Mouse (Mus musculus): Measurements from ENCODE around the gene Nlrp4c. TPM values are rescaled to one million over a fixed set of nuclear protein-coding genes. Genes with fewer than 3 reads are reported as not detected.
A peak's percentile ranks its signal among the peaks of the same experiment; 100 is the strongest.
"Not testable (repeated sequence)": the region's sequence is repeated elsewhere in the genome, so short reads cannot be mapped to it uniquely, and the experiment has no call there.

The Nlrp4c gene
- not detected for total RNA-seq (2022)

DNA sequence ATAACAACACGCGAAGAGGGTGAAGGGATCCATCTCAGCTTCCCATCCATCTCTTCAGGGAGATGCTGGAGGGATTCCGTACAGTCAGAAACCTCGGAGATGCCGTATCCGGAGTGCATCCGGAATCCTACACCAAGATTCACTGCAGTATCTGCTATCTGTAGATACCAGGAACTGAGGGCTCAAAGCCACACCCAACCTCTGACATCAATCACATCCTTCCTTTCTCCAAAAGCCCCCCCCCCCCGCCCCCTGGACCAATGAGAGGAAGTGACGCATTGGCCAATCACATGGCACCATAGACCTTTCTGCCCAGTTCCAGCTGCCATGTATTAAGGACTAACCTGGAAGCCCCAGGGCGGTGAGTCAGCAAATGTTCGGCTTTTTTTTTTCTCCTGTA lies at the start of gene Nlrp4c:
Gene Nlrp4c, plus strand, starts transcription at position 301 of the 400 bp plus-strand sequence.
- DNase-seq: no peak

GRCm38 (mm10) chr7:6010910-6011309 lies 34.1 kb upstream of the Nlrp4c start, which contains the start of gene Vmn1r65:
Vmn1r65 (minus strand) TSS chr7:6011010.
- no peak for DNase-seq

- DNase-seq: no peak
These were observed 74.5 kb downstream of the Nlrp4c start for GRCm38 (mm10) chr7:6119501-6119900.

- not testable (repeated sequence) for DNase-seq
These were observed 75.1 kb downstream of the Nlrp4c start for GRCm38 (mm10) chr7:6120104-6120503.

GRCm38 (mm10) chr7:6121128-6121527 lies 76.2 kb downstream of the Nlrp4c start:
- DNase-seq: not testable (repeated sequence)

- DNase-seq: peak; percentile 75
These were observed 81.9 kb downstream of the Nlrp4c start for GRCm38 (mm10) chr7:6126690-6127448.

GRCm38 (mm10) chr7:6130346-6130745 lies 85.4 kb downstream of the Nlrp4c start:
- no peak for DNase-seq

GRCm38 (mm10) chr7:6132646-6133045 lies 87.7 kb downstream of the Nlrp4c start:
- DNase-seq: no peak

- no peak for DNase-seq
These were observed 91.5 kb downstream of the Nlrp4c start for GRCm38 (mm10) chr7:6136497-6136896.

DNA sequence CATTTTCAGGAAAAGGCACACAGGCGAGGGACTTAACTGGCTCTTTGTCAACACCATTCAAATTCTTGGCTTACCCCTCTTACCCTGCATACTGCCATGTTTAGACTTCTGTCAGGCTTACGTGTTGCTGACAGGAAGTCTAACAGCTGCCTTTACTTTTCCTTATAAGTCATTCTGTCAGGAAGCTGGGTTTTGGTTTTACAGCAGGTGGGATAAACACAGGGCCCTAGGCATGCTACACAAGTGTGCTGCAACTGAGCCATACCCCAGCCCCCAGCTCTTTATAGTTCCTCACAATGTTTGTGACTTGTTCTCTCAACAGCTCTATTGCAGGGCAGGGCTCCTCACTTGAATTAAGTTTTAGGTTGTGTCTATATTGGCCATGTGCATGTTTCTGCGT lies 94.3 kb downstream of the Nlrp4c start:
- DNase-seq: no peak

DNA sequence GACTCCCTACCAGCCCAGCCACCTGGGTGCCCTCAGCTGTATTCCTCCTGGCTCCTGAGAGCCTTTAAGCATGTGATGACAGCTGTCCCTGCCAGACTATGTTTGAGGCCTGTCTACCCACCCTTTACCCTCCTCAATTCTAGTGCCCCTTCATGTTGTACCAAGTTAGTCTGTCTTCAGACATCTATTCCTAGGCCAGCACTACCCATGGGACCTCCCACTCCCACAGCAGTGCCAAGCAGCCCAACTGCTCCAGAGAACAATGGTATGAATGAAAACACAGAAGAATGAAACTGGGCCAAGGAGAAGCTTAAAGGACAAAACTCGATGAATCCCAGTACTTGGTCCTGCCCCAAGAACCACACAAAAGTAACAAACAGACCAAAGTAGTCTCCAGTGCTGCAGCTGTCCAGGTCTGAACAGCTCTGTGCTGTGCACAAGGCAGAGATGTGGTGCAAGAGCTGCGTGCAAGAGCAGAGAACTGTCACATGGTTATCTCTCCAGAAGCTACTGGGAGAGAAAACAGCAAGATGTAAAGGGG lies 99.1 kb downstream of the Nlrp4c start:
- DNase-seq: no peak

GRCm38 (mm10) chr7:6145423-6146188 lies 100.6 kb downstream of the Nlrp4c start:
- no peak for DNase-seq

- no peak for DNase-seq
These were observed 101.4 kb downstream of the Nlrp4c start for GRCm38 (mm10) chr7:6146194-6146981.

DNA sequence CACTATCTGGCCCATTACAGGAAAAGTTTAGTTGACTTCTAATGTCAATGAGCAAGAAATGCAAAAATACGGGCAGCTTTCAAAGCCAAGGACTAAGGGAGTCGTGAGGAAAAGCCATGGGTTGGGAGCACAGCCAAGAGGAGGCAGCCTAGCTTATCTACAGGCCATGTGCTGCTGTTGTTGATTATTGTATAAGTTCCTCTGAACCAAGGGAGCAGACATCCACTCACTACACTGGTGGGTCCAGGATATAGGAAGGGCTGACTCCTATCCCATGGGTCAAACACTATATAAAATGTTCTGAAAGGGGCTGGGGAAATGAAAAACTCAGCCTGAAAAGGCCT lies 102.0 kb downstream of the Nlrp4c start:
- DNase-seq: peak; percentile 59

- DNase-seq: no peak
These were observed 102.7 kb downstream of the Nlrp4c start for GRCm38 (mm10) chr7:6147688-6148087.

- no peak for DNase-seq
These were observed 106.3 kb downstream of the Nlrp4c start for GRCm38 (mm10) chr7:6151266-6151665.

DNA sequence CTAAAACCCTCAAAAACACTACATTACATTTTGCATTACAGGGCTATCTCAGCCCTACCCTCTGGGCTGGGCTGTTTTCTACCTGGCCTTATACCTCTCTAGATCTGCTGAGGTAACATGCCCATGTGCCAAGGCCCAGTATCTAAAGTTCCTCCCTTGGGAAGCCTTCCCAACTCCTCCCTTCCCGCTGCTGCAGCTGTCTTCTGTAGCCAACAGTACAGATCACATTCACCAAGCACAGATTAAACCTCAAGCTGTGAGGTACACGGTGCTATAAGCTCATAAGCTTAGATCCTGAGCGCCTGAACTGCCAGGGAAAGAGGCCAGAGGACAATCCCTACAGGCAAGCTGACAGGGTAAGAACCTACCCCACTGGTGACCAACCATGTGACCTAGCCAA lies 107.1 kb downstream of the Nlrp4c start:
- DNase-seq: no peak

DNA sequence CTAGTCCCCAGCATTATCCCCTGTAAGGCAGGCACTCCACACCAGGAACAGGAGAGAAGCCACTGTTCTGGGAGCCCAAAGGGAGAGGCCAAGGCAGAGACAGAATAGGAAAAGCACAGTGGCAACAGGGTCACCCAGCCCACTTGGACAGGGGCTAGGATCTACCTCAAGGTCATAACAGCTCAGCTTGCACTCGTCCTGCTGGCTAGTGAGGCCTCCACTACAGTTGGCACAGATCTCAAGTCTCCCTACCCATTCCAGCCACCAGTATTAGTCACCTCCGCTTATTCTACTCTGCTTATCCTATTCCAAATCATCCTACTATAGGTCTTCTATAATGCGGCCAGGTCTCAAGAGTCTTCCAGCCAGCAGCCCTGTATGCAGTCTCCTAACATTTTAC lies 108.2 kb downstream of the Nlrp4c start:
- peak; percentile 62 for DNase-seq

- DNase-seq: no peak
These were observed 109.2 kb downstream of the Nlrp4c start for GRCm38 (mm10) chr7:6154164-6154563.

Data from adrenal gland, adult 8-10 months (tissue).